Mouse (Mus musculus): Measurements from ENCODE around the gene Rnaseh2c. TPM values are rescaled to one million over a fixed set of nuclear protein-coding genes. Genes with fewer than 3 reads are reported as not detected.

Rnaseh2c gene
- total RNA-seq, 1 experiment = 99.5 TPM

DNA sequence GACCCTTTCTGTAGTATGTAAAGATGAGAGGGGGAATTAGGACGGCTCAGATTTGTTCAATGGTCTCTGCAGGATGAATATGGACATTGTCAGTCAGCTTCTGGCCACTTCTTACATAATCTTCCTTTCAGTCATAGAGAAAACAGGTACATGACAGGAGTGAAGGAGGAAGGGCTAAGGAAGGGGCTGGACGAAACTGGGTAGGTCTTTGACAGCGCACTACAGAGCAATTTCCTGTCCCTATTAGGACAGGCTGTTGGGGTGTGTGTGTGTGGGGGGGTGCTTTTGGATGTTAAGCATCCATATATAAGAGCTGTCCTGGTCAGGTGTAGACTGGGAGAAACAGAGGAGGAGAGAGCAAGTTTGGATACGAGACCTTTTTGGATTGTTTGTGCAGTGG is 2.4 kb upstream of the Rnaseh2c start:
- Histone ChIP-seq H3K27ac (ENCODE audit: insufficient read depth, low read depth, low read length, poor library complexity, severe bottlenecking) (no peak overlapping the region), H3K4me1 (ENCODE audit: control insufficient read depth in 2 of 2, insufficient read depth in 2 of 2, low read length in 2 of 2, poor library complexity in 1 of 2) (peaks cover 0 to 5% of the 10 kb centered on the region in 2 experiments; a peak in 3 of 4 replicates), H3K9ac (ENCODE audit: insufficient read depth, low read depth, low read length, poor library complexity, severe bottlenecking) (no peak overlapping the region), H3K4me3 (ENCODE audit: insufficient read depth in 1 of 2, low read depth in 1 of 2, low read length in 2 of 2, poor library complexity in 1 of 2, severe bottlenecking in 1 of 2) (no peak overlapping the region), H3K36me3 (ENCODE audit: control insufficient read depth, insufficient read depth, low read length, poor library complexity, severe bottlenecking) (peaks cover 13% of the 10 kb centered on the region), H3K9me3 (ENCODE audit: control insufficient read depth, insufficient read depth, low read depth, low read length) (no peaks in the 10 kb centered on the region)
- DNase-seq (ENCODE audit: low read depth, low spot score) = no peak
- in situ Hi-C loops (cut with MboI; ENCODE audit: low sequenced_read_pairs in 2 of 2, unreplicated experiment in 2 of 2) = no loop called here
- no peak for TF ChIP-seq ZC3H11A (IDR thresholded peaks at IDR 0.05; ENCODE audit: borderline replicate concordance, low read depth, low read length)
- no peak for TF ChIP-seq CHD2 (IDR thresholded peaks at IDR 0.05; ENCODE audit: low read depth, low read length)
- no peak for TF ChIP-seq ZNF384 (IDR thresholded peaks at IDR 0.05; ENCODE audit: low read depth, low read length)
- no peak for TF ChIP-seq MAFK (IDR thresholded peaks at IDR 0.05; ENCODE audit: insufficient read depth, low read depth, low read length)
- no peak for TF ChIP-seq HCFC1 (IDR thresholded peaks at IDR 0.05; ENCODE audit: borderline replicate concordance, insufficient read depth, low read length)

DNA sequence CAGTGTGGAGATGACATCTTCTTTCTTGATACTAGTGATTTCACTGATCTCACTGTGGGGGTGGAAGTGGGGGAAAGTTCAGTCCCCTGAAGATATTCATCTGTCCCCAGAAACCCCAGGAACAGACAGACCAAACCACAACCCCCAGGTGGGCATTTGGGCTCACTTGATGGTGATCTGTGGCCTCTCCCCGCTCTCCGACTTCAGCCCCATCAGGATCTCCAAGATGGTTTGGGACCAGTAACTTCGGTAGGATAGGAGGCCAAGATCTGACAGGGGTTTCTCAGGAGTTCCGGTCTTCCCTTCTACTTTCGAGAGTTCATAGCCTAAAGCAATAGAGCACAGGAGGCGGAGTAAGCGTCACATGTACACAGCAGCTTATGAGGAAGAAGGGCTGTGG is 2.0 kb downstream of the Rnaseh2c start:
- Histone ChIP-seq H3K4me1 (ENCODE audit: control insufficient read depth in 2 of 2, insufficient read depth in 2 of 2, low read length in 2 of 2, poor library complexity in 1 of 2) (peaks cover 0 to 5% of the 10 kb centered on the region in 2 experiments; a peak in 3 of 4 replicates), H3K36me3 (ENCODE audit: control insufficient read depth, insufficient read depth, low read length, poor library complexity, severe bottlenecking) (peaks cover 54% of the 10 kb centered on the region), H3K9ac (ENCODE audit: insufficient read depth, low read depth, low read length, poor library complexity, severe bottlenecking) (no peak overlapping the region)

GRCm38 (mm10) chr19:5605126-5605525 is 3.5 kb downstream of the Rnaseh2c start:
- H3K9me3 ChIP-seq (ENCODE audit: control insufficient read depth, insufficient read depth, low read depth, low read length) = no peaks in the 10 kb centered on the region
- no peak for TF ChIP-seq HCFC1 (IDR thresholded peaks at IDR 0.05; ENCODE audit: borderline replicate concordance, insufficient read depth, low read length)
- no peak for TF ChIP-seq ZC3H11A (IDR thresholded peaks at IDR 0.05; ENCODE audit: borderline replicate concordance, low read depth, low read length)
- no peak for TF ChIP-seq CHD2 (IDR thresholded peaks at IDR 0.05; ENCODE audit: low read depth, low read length)
- no peak for DNase-seq (ENCODE audit: low read depth, low spot score)
- no peak overlapping the region for H3K4me3 ChIP-seq (ENCODE audit: insufficient read depth in 1 of 2, low read depth in 1 of 2, low read length in 2 of 2, poor library complexity in 1 of 2, severe bottlenecking in 1 of 2)
- in situ Hi-C loops (cut with MboI; ENCODE audit: low sequenced_read_pairs in 2 of 2, unreplicated experiment in 2 of 2) = no loop called here
- no peak overlapping the region for H3K9ac ChIP-seq (ENCODE audit: insufficient read depth, low read depth, low read length, poor library complexity, severe bottlenecking)
- peaks cover 0 to 10% of the 10 kb centered on the region in 2 experiments; a peak in 3 of 4 replicates for H3K4me1 ChIP-seq (ENCODE audit: control insufficient read depth in 2 of 2, insufficient read depth in 2 of 2, low read length in 2 of 2, poor library complexity in 1 of 2)
- no peak overlapping the region for H3K27ac ChIP-seq (ENCODE audit: insufficient read depth, low read depth, low read length, poor library complexity, severe bottlenecking)
- peaks cover 58% of the 10 kb centered on the region for H3K36me3 ChIP-seq (ENCODE audit: control insufficient read depth, insufficient read depth, low read length, poor library complexity, severe bottlenecking)

More for the DNA sequence above, 2.0 kb downstream of the Rnaseh2c start:
- no peak overlapping the region for H3K27ac ChIP-seq (ENCODE audit: insufficient read depth, low read depth, low read length, poor library complexity, severe bottlenecking)
- TF ChIP-seq MAFK (IDR thresholded peaks at IDR 0.05; ENCODE audit: insufficient read depth, low read depth, low read length) = no peak
- no peak for DNase-seq (ENCODE audit: low read depth, low spot score)
- no peaks in the 10 kb centered on the region for H3K9me3 ChIP-seq (ENCODE audit: control insufficient read depth, insufficient read depth, low read depth, low read length)
- in situ Hi-C loops (cut with MboI; ENCODE audit: low sequenced_read_pairs in 2 of 2, unreplicated experiment in 2 of 2) = no loop called here
- no peak overlapping the region for H3K4me3 ChIP-seq (ENCODE audit: insufficient read depth in 1 of 2, low read depth in 1 of 2, low read length in 2 of 2, poor library complexity in 1 of 2, severe bottlenecking in 1 of 2)

DNA sequence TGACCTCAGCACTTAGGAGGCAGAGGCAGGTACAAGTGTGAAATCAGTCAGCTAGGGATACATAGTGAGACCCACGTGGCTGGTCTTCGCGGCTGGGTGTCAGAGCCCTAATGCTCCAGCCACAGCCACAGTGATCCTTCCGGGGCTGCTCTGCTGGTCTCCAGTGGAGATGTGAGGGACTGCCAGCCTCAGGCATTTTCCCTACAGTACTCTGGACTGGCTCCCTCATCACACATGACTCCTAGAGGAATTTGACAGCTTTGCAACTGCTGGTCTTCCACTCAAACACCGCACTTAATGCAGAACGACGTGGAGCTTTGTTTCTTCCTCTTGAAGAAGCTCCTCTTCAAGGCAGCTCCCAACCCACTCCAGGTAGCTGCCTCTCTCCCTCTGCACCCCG is 4.5 kb downstream of the Rnaseh2c start:
- no peaks in the 10 kb centered on the region for H3K9me3 ChIP-seq (ENCODE audit: control insufficient read depth, insufficient read depth, low read depth, low read length)
- no peak overlapping the region for H3K4me3 ChIP-seq (ENCODE audit: insufficient read depth in 1 of 2, low read depth in 1 of 2, low read length in 2 of 2, poor library complexity in 1 of 2, severe bottlenecking in 1 of 2)
- no peak overlapping the region for H3K27ac ChIP-seq (ENCODE audit: insufficient read depth, low read depth, low read length, poor library complexity, severe bottlenecking)
- in situ Hi-C loops (cut with MboI; ENCODE audit: low sequenced_read_pairs in 2 of 2, unreplicated experiment in 2 of 2) = no loop called here
- TF ChIP-seq HCFC1 (IDR thresholded peaks at IDR 0.05; ENCODE audit: borderline replicate concordance, insufficient read depth, low read length) (no peak), MAFK (IDR thresholded peaks at IDR 0.05; ENCODE audit: insufficient read depth, low read depth, low read length) (no peak), CHD2 (IDR thresholded peaks at IDR 0.05; ENCODE audit: low read depth, low read length) (no peak), ZNF384 (IDR thresholded peaks at IDR 0.05; ENCODE audit: low read depth, low read length) (no peak), ZC3H11A (IDR thresholded peaks at IDR 0.05; ENCODE audit: borderline replicate concordance, low read depth, low read length) (no peak)
- DNase-seq (ENCODE audit: low read depth, low spot score) = no peak
- peaks cover 1 to 14% of the 10 kb centered on the region in 2 experiments; a peak in 3 of 4 replicates for H3K4me1 ChIP-seq (ENCODE audit: control insufficient read depth in 2 of 2, insufficient read depth in 2 of 2, low read length in 2 of 2, poor library complexity in 1 of 2)
- no peak overlapping the region for H3K9ac ChIP-seq (ENCODE audit: insufficient read depth, low read depth, low read length, poor library complexity, severe bottlenecking)
- peaks cover 58% of the 10 kb centered on the region for H3K36me3 ChIP-seq (ENCODE audit: control insufficient read depth, insufficient read depth, low read length, poor library complexity, severe bottlenecking)

- H3K27ac ChIP-seq (ENCODE audit: insufficient read depth, low read depth, low read length, poor library complexity, severe bottlenecking) = no peak overlapping the region
- H3K4me3 ChIP-seq (ENCODE audit: insufficient read depth in 1 of 2, low read depth in 1 of 2, low read length in 2 of 2, poor library complexity in 1 of 2, severe bottlenecking in 1 of 2) = no peak overlapping the region
- H3K36me3 ChIP-seq (ENCODE audit: control insufficient read depth, insufficient read depth, low read length, poor library complexity, severe bottlenecking) = peaks cover 58% of the 10 kb centered on the region
- no peak for DNase-seq (ENCODE audit: low read depth, low spot score)
- no peak overlapping the region for H3K9ac ChIP-seq (ENCODE audit: insufficient read depth, low read depth, low read length, poor library complexity, severe bottlenecking)
- no peaks in the 10 kb centered on the region for H3K9me3 ChIP-seq (ENCODE audit: control insufficient read depth, insufficient read depth, low read depth, low read length)
- peaks cover 1 to 16% of the 10 kb centered on the region in 2 experiments; a peak in 2 of 4 replicates for H3K4me1 ChIP-seq (ENCODE audit: control insufficient read depth in 2 of 2, insufficient read depth in 2 of 2, low read length in 2 of 2, poor library complexity in 1 of 2)
- no peak for TF ChIP-seq HCFC1 (IDR thresholded peaks at IDR 0.05; ENCODE audit: borderline replicate concordance, insufficient read depth, low read length)
- TF ChIP-seq CHD2 (IDR thresholded peaks at IDR 0.05; ENCODE audit: low read depth, low read length) = no peak
- TF ChIP-seq MAFK (IDR thresholded peaks at IDR 0.05; ENCODE audit: insufficient read depth, low read depth, low read length) = no peak
- TF ChIP-seq ZNF384 (IDR thresholded peaks at IDR 0.05; ENCODE audit: low read depth, low read length) = no peak
- in situ Hi-C loops (cut with MboI; ENCODE audit: low sequenced_read_pairs in 2 of 2, unreplicated experiment in 2 of 2) = no loop called here
These were observed 6.2 kb downstream of the Rnaseh2c start for GRCm38 (mm10) chr19:5607705-5608410.
